Mouse (Mus musculus) embryonic facial prominence, embryonic 14.5 days (tissue): ENCODE results near the gene Lims1. TPM values are rescaled to one million over a fixed set of nuclear protein-coding genes. Genes with fewer than 3 reads are reported as not detected.
A peak's percentile ranks its signal among the peaks of the same experiment; 100 is the strongest.

Experiments
- ATAC-seq: fragments of 200-750 bp; cut with Nextera tagmentation; 2 replicates; pipeline ENCODE4 v1.8.0; 2017; ENCODE audit warnings: low read depth, moderate number of reproducible peaks, moderate TSS enrichment
- DNase-seq: peaks from one replicate; pipeline ENCODE4 v3.0.0-alpha.2; 2015; ENCODE audit warnings: low spot score
- H3K27ac ChIP-seq: fragments of 300-500 bp; sonication (generic); replicated peaks from 2 replicates; pipeline ENCODE4 v1.5.1; 2014; ENCODE audit warnings: low read depth, mild to moderate bottlenecking, low read length, moderate library complexity
- H3K27me3 ChIP-seq: fragments of 300-500 bp; sonication (generic); replicated peaks from 2 replicates; pipeline ENCODE4 v1.6.1; 2014; ENCODE audit warnings: low read length; ENCODE audit not compliant: control insufficient read depth, insufficient read depth
- H3K36me3 ChIP-seq: fragments of 300-500 bp; sonication (generic); 2 replicates; pipeline ENCODE4 v1.6.1; 2014; ENCODE audit warnings: low read length, mixed read lengths; ENCODE audit not compliant: control insufficient read depth, insufficient read depth
- H3K4me1 ChIP-seq: fragments of 300-500 bp; sonication (generic); 2 replicates; pipeline ENCODE4 v1.6.1; 2014; ENCODE audit warnings: antibody characterized with exemption, low read length; ENCODE audit not compliant: control insufficient read depth, insufficient read depth
- H3K4me2 ChIP-seq: fragments of 300-500 bp; sonication (generic); 2 replicates; pipeline ENCODE4 v1.6.1; 2014; ENCODE audit warnings: low read depth, mild to moderate bottlenecking, low read length, moderate library complexity, mixed read lengths
- H3K4me3 ChIP-seq: fragments of 300-500 bp; sonication (generic); 2 replicates; pipeline ENCODE4 v1.5.1; 2014; ENCODE audit warnings: low read depth, mild to moderate bottlenecking, low read length
- H3K9ac ChIP-seq: fragments of 300-500 bp; sonication (generic); 2 replicates; pipeline ENCODE4 v1.6.1; 2014; ENCODE audit warnings: low read depth, mild to moderate bottlenecking, low read length, moderate library complexity, mixed read lengths
- H3K9me3 ChIP-seq: fragments of 300-500 bp; sonication (generic); 2 replicates; pipeline ENCODE4 v1.6.1; 2016; ENCODE audit warnings: low read length; ENCODE audit not compliant: control insufficient read depth
- WGBS: fragments of 180-500 bp; shearing (Covaris S2); extraction: QIAGEN DNeasy Blood & Tissue Kit; methylation state at CpG from one replicate; pipeline ENCODE4 v1.1.7; 2014; 5-methylcytosine and 5-hydroxymethylcytosine counted together
- polyA plus RNA-seq: library from polyadenylated mRNA; unstranded; fragments of >200 nt; fragmentation: Nextera tagmentation; extraction: Ambion mirVana; gene quantifications from 2 replicates; pipeline ENCODE4 v1.2.1, GENCODE M21; 2014

The Lims1 gene
- polyA plus RNA-seq, 1 experiment from 2014 or later, result 121 TPM

DNA sequence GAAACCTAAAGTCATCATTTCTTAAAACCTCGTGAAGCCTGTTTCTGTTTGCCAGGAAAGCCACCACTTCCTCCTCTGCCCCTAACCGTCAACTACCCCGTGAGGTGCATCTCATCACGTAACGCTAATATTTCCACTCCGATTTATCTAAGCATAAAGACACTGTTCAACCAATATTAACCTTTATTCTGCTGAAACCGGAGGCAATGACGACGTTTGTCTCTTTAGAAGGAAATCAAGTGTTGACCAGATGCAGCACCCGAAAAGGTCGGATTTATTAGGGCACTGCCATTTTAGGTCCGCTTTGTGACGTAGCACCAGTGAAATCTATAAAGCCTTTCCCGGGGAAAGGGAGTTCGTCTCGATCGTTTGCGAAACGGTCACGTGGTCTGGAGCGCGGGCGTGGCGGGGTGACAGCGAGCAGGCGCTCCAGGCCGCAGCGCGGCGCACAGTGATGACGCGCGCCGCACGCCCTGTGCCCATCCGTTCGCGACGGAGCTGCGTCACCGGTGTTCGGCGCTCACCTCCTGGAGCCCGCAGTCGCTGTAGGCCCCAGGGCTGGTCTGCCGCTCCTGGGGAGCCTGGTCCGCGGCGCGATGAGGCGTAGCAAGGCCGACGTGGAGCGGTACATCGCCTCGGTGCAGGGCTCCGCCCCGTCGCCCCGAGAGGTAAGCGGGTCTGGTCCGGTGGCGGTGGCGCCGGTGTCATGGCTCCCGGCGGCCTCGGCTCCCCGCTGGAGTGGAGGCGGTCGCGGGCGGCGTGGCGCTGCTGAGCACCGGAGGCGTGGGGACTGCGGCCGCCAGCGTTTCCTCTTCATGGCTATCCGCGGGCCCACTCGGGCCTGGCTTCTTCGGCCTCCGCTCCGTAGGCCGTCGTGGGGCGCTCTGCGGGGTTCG, 123.4 kb downstream of the Lims1 start, which contains the start of gene Ranbp2:
Ranbp2 (plus strand) TSS at position 537 of the 896 bp plus-strand sequence.
- Histone ChIP-seq H3K4me2 (peak within 1 kb of the TSS; percentile 65), H3K4me3 (peak within 1 kb of the TSS; percentile 98), H3K9ac (peak within 1 kb of the TSS; percentile 98), H3K27me3 (no peaks in the 10 kb centered on the region), H3K9me3 (no peaks in the 10 kb centered on the region), H3K4me1 (peaks cover 2% of the 10 kb centered on the region; the same call in 1 of the 2 replicates), H3K36me3 (no peaks in the 10 kb centered on the region), H3K27ac (peak within 1 kb of the TSS; percentile 97)
- ATAC-seq, result peak; percentile 98
- peak; percentile 99 for DNase-seq
- WGBS, result under 1% methylated on average over 49 of the region's 91 CpGs

DNA sequence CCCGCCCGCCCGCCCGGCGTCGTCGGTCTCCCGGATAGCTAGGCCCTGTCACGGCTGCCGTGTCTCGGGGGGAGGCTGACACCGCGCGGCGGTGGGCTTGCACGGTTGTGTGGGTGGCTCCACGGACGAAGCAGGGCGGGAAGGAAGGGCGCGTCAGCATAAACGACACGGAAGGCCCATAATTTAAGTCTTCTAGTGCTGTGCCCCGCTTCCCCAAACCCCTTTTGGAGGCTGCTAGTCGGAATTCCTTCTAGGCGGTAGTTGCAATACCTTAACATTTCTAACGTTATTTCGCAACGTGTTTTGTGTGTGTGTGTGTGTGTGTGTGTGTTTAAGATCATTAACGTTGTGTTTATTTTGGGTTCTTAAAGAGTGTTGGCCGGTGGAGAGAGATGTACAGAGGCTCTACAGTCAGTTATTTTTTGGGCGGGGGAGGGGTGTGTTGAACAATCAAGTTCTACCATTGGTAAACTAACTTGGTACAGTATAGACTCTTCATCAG, 124.1 kb downstream of the Lims1 start:
- H3K27me3 ChIP-seq, result no peaks in the 10 kb centered on the region
- H3K9me3 ChIP-seq, result no peaks in the 10 kb centered on the region
- H3K4me3 ChIP-seq, result peak overlapping the region; percentile 98
- H3K9ac ChIP-seq, result peak overlapping the region; percentile 98
- peak overlapping the region; percentile 65 for H3K4me2 ChIP-seq
- H3K4me1 ChIP-seq, result peaks cover 2% of the 10 kb centered on the region; the same call in 1 of the 2 replicates
- DNase-seq, result peak; percentile 30
- under 1% methylated on average over 21 of the region's 32 CpGs for WGBS
- H3K36me3 ChIP-seq, result peaks cover 3% of the 10 kb centered on the region
- ATAC-seq, result peak; percentile 35
- H3K27ac ChIP-seq, result peak overlapping the region; percentile 97

DNA sequence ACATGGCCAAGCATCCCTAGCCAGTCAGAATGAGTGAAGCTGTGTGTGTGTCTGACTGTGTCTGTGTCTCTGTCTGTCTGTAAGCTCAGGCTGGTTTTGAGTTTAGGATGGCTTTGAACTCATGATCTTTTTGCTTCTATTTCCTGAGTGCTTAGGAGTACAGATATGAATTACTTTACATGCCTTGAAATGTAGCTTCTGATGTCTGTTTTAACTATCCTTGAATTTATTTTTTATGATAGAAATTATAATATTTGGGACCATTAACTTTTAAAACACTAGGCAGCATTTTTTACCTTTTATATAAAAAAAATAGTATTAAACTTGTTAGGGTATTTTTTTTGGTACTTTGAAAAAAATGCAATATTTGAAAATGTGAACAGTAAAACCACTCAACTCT, 128.3 kb downstream of the Lims1 start:
- no peak overlapping the region for H3K9ac ChIP-seq
- ATAC-seq (no peak), DNase-seq (no peak)
- no peaks in the 10 kb centered on the region for H3K27me3 ChIP-seq
- H3K27ac ChIP-seq, result no peak overlapping the region
- H3K4me2 ChIP-seq, result no peak overlapping the region
- no peaks in the 10 kb centered on the region for H3K9me3 ChIP-seq
- H3K4me3 ChIP-seq, result no peak overlapping the region
- H3K4me1 ChIP-seq, result peaks cover 2% of the 10 kb centered on the region; the same call in 1 of the 2 replicates
- peaks cover 41% of the 10 kb centered on the region for H3K36me3 ChIP-seq

- Histone ChIP-seq H3K4me3 (no peak overlapping the region), H3K9ac (no peak overlapping the region), H3K9me3 (no peaks in the 10 kb centered on the region), H3K27ac (no peak overlapping the region), H3K4me2 (no peak overlapping the region), H3K27me3 (no peaks in the 10 kb centered on the region), H3K36me3 (peaks cover 43% of the 10 kb centered on the region), H3K4me1 (peaks cover 2% of the 10 kb centered on the region; the same call in 1 of the 2 replicates)
- ATAC-seq (no peak), DNase-seq (no peak)
- WGBS, result 94% methylated on average over 1 of the region's 1 CpGs
These were observed 128.9 kb downstream of the Lims1 start for GRCm38 (mm10) chr10:58452185-58452584.

- DNase-seq, result no peak
- H3K9me3 ChIP-seq, result no peaks in the 10 kb centered on the region
- no peak overlapping the region for H3K9ac ChIP-seq
- no peak overlapping the region for H3K27ac ChIP-seq
- no peaks in the 10 kb centered on the region for H3K4me1 ChIP-seq
- H3K36me3 ChIP-seq, result peaks cover 78% of the 10 kb centered on the region
- H3K4me3 ChIP-seq, result no peak overlapping the region
- H3K4me2 ChIP-seq, result no peak overlapping the region
- no peak for ATAC-seq
- H3K27me3 ChIP-seq, result no peaks in the 10 kb centered on the region
- 100% methylated on average over 1 of the region's 1 CpGs for WGBS
These were observed 136.6 kb downstream of the Lims1 start for GRCm38 (mm10) chr10:58459896-58460295.

Other genes with a start within 250 kb of the Lims1 start
- gene AW822073, start 98.5 kb upstream of the Lims1 start, polyA plus RNA-seq, result not detected in 2 replicates
- not detected in 2 replicates for gene Duxf3, start 90.8 kb upstream of the Lims1 start, polyA plus RNA-seq
- gene Gm4981, start 86.8 kb upstream of the Lims1 start, polyA plus RNA-seq, result not detected in 2 replicates
- gene Gcc2, start 68.0 kb upstream of the Lims1 start, polyA plus RNA-seq, result 43.0 and 44.5 TPM in 2 replicates
- gene Ranbp2, start 123.5 kb downstream of the Lims1 start, polyA plus RNA-seq, result 29.3 and 29.9 TPM in 2 replicates
- gene Ccdc138, start 174.5 kb downstream of the Lims1 start, polyA plus RNA-seq, result 5.8 and 6.5 TPM in 2 replicates